Mouse (Mus musculus) right cerebral cortex, postnatal 36 days (tissue): ENCODE measurements around the gene Gm973.
A peak's percentile ranks its signal among the peaks of the same experiment; 100 is the strongest.
"Not testable (repeated sequence)": the region's sequence is repeated elsewhere in the genome, so short reads cannot be mapped to it uniquely, and the experiment has no call there.

ENCODE experiments used
- DNase-seq, 2 experiments: peaks; one replicate each; pipeline ENCODE4 v3.0.0; 2022; ENCODE audit warnings: low spot score in 2 of 2, mixed read lengths in 1 of 2

The Gm973 gene

GRCm38 (mm10) chr1:59629194-59629593 lies 113.1 kb downstream of the Gm973 start:
- no peak for DNase-seq

- not testable (repeated sequence) for DNase-seq
These were observed 114.3 kb downstream of the Gm973 start for GRCm38 (mm10) chr1:59630356-59630755.

- DNase-seq, result no peak
These were observed 116.1 kb downstream of the Gm973 start for GRCm38 (mm10) chr1:59631986-59632659.

GRCm38 (mm10) chr1:59633056-59633455 lies 117.0 kb downstream of the Gm973 start:
- DNase-seq, result no peak

GRCm38 (mm10) chr1:59636349-59636748 lies 120.3 kb downstream of the Gm973 start:
- no peak for DNase-seq

GRCm38 (mm10) chr1:59638371-59638770 lies 122.3 kb downstream of the Gm973 start:
- DNase-seq, result no peak

GRCm38 (mm10) chr1:59642488-59642887 lies 126.4 kb downstream of the Gm973 start:
- DNase-seq, result no peak

- DNase-seq, result not testable (repeated sequence)
These were observed 130.4 kb downstream of the Gm973 start for GRCm38 (mm10) chr1:59646502-59646901.

- DNase-seq, result no peak
These were observed 135.2 kb downstream of the Gm973 start for GRCm38 (mm10) chr1:59651201-59651819.

GRCm38 (mm10) chr1:59653243-59653911 lies 137.3 kb downstream of the Gm973 start:
- DNase-seq, result no peak

GRCm38 (mm10) chr1:59656244-59657171 lies 140.4 kb downstream of the Gm973 start:
- DNase-seq, result no peak

- no peak for DNase-seq
These were observed 147.5 kb downstream of the Gm973 start for GRCm38 (mm10) chr1:59663456-59664135.

- DNase-seq, result no peak
These were observed 152.8 kb downstream of the Gm973 start for GRCm38 (mm10) chr1:59668871-59669270.

GRCm38 (mm10) chr1:59669962-59670630 lies 154.0 kb downstream of the Gm973 start:
- peak; percentile 5 to 21 for DNase-seq

- DNase-seq, result peak; percentile 84 to 89
These were observed 154.6 kb downstream of the Gm973 start, which contains the start of gene Sumo1 for GRCm38 (mm10) chr1:59670641-59671168. Gene Sumo1 (minus strand): TSS chr1:59670834.

GRCm38 (mm10) chr1:59673661-59674060 lies 157.6 kb downstream of the Gm973 start:
- DNase-seq, result no peak

- peak; percentile 3 to 27 for DNase-seq
These were observed 168.1 kb downstream of the Gm973 start for GRCm38 (mm10) chr1:59683926-59684818.

GRCm38 (mm10) chr1:59684819-59685755 lies 169.0 kb downstream of the Gm973 start, which contains the start of gene Nop58:
Gene Nop58 (plus strand): TSS chr1:59684971.
- peak; percentile 86 to 94 for DNase-seq
